Mouse (Mus musculus): Measurements from ENCODE around the gene Olfr688.

DNA sequence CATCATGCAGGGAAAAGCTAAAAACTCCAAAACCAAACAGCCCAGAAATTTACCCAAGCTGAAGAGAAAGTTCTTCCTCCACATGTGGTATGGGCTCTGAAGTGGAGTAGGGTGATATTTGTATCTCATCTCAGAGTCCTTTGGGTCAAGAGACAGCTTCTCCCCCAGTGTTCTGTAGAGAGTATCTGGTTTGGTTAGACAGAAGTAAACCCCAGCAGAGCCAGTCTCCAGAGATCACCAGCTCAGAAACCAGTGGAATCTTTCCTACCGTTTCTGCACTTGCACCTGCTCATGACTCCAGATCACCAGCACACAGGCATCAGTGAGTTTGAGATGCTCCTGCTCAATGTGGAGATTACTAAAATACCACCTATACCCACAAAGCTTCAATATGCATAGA, 46.1 kb downstream of the Olfr688 start, which contains the start of gene Olfr690:
- TF ChIP-seq POLR2A (IDR thresholded peaks at IDR 0.05; ENCODE audit: borderline replicate concordance, extremely low read depth, insufficient read depth, insufficient read length, poor library complexity, severe bottlenecking): no peak
- no peak for TF ChIP-seq CTCF (IDR thresholded peaks at IDR 0.05; ENCODE audit: borderline replicate concordance, extremely low read depth, insufficient read depth, insufficient read length)
